10 mouse cellular contexts compared by ENCODE assay signal in the genomic region with DNA sequence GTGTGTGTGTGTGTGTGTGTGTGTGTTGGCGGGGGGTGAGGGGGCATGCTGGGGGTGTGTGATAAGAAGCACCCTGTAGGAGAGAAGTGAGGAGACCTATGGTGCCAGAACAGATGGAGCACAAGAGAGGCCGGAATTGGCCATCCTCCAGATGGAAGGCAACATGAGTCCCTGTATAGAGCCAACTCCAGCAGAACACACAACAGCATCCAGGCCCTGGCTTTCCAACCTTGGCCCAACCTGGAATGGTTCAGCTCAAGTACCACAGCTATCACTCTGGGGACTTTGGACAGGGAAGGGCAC. TPM values are rescaled to one million over a fixed set of nuclear protein-coding genes. Genes with fewer than 3 reads are reported as not detected.
DNase-seq lines count a peak whose midpoint lies in the region; ATAC-seq and TF ChIP-seq lines count a peak whose summit lies in the region.
"Had no signal": no experiment of that assay in that cellular context is flagged by ENCODE, and none has a peak within 500 bp of the region (broad histone marks: within the 10 kb centered on the region; RNA-seq: fewer than 3 reads in every experiment).

No protein-coding gene starts in this region.

- no peaks in the 10 kb centered on the region for H3K27me3 ChIP-seq in cerebellum, adult 2 months (ENCODE audit: control insufficient read depth, insufficient read depth, low read length)
- H3K27me3 ChIP-seq in hindbrain, embryonic 16.5 days (replicated peaks; ENCODE audit: control insufficient read depth, insufficient read depth, low read length), result no peaks in the 10 kb centered on the region
- H3K27me3 ChIP-seq: liver, embryonic 15.5 days had no signal

- H3K9me3 ChIP-seq in hindbrain, embryonic 16.5 days (ENCODE audit: control insufficient read depth, low read length), result no peaks in the 10 kb centered on the region
- H3K9me3 ChIP-seq: liver, embryonic 15.5 days had no signal

- peak; percentile 66 for ATAC-seq in hindbrain, embryonic 16.5 days

- TF ChIP-seq CTCF in cerebellum, adult 2 months (IDR thresholded peaks at IDR 0.05; ENCODE audit: borderline replicate concordance, insufficient read depth, low read depth, low read length), result peak; percentile 5; the same call in 1 of the 2 replicates

- peak; percentile 12 for DNase-seq in kidney, postnatal 10 days
- DNase-seq in kidney, postnatal 14 days, result no peak
- DNase-seq in R1 (ENCODE audit: low read depth, low spot score), result peak; percentile 16
- DNase-seq in cerebellum, adult 2 months, result peak; percentile 87 to 95
- no peak for DNase-seq in spleen, adult 18-20 months
- no peak for DNase-seq in layer of hippocampus, postnatal 10 days (ENCODE audit: low spot score in 2 of 2)
- DNase-seq: thymus, postnatal 36 days had no signal

- no peak for TF ChIP-seq POLR2A in cerebellum, adult 2 months (IDR thresholded peaks at IDR 0.05; ENCODE audit: borderline replicate concordance, insufficient read depth, low read length)

- H3K36me3 ChIP-seq in hindbrain, embryonic 16.5 days (ENCODE audit: control insufficient read depth, insufficient read depth, low read length), result no peaks in the 10 kb centered on the region
- H3K36me3 ChIP-seq: liver, embryonic 15.5 days had no signal

- no peak overlapping the region for H3K9ac ChIP-seq in hindbrain, embryonic 16.5 days (ENCODE audit: low read depth, low read length)
- H3K9ac ChIP-seq: liver, embryonic 15.5 days had no signal

- peaks cover 15% of the 10 kb centered on the region; the same call in 1 of the 2 replicates for H3K4me1 ChIP-seq in cerebellum, adult 2 months (ENCODE audit: control insufficient read depth, insufficient read depth, low read length)
- H3K4me1 ChIP-seq in hindbrain, embryonic 16.5 days (ENCODE audit: control insufficient read depth, insufficient read depth, low read depth, low read length), result no peaks in the 10 kb centered on the region; the same call in 1 of the 2 replicates
- H3K4me1 ChIP-seq: liver, embryonic 15.5 days had no signal

- 19% methylated on average over 2 of the region's 2 CpGs for WGBS in cerebellum, adult 2 months
- whole genome bisulfite sequencing in hindbrain, embryonic 16.5 days, result 80% methylated on average over 2 of the region's 2 CpGs

- no peak overlapping the region for H3K4me2 ChIP-seq in hindbrain, embryonic 16.5 days (ENCODE audit: low read length)
- H3K4me2 ChIP-seq: liver, embryonic 15.5 days had no signal

- no peak overlapping the region for H3K4me3 ChIP-seq in cerebellum, adult 2 months (replicated peaks; ENCODE audit: insufficient read depth, low read depth, low read length)
- H3K4me3 ChIP-seq in hindbrain, embryonic 16.5 days (ENCODE audit: low read length), result no peak overlapping the region
- H3K4me3 ChIP-seq: liver, embryonic 15.5 days; myocyte had no signal

- H3K27ac ChIP-seq in cerebellum, adult 2 months (ENCODE audit: insufficient read depth, low read length), result peak overlapping the region; percentile 88
- H3K27ac ChIP-seq in hindbrain, embryonic 16.5 days (ENCODE audit: low read depth, low read length), result peak overlapping the region; percentile 6; the same call in 1 of the 2 replicates
- H3K27ac ChIP-seq: liver, embryonic 15.5 days had no signal

RNA-seq across cellular contexts. Expression of gene Sh3gl2, which starts 41.7 kb away (rescaled TPM):
- 369 and 387 TPM in 2 replicates for polyA plus RNA-seq in cerebellum, adult 2 months (2012; rRNA removed)
- 121 and 138 TPM in 2 replicates for polyA plus RNA-seq in hindbrain, embryonic 16.5 days (2015; fragmentation: Nextera tagmentation; extraction: Ambion mirVana)
- total RNA-seq in layer of hippocampus, postnatal 10 days (2021), result 100 to 1,000 TPM; 228 to 252 TPM
- polyA plus RNA-seq: liver, embryonic 15.5 days; myocyte had no signal

Comparison
In these comparisons a context has a peak if more than half of its experiments do, and no peak if none do; other contexts are left out.
1. DNase-seq: peak in kidney, postnatal 10 days (single experiment), R1 (single experiment) and cerebellum, adult 2 months (2 of 2); none in kidney, postnatal 14 days (single experiment), spleen, adult 18-20 months (0 of 2) and layer of hippocampus, postnatal 10 days (0 of 2).